Mouse (Mus musculus) small intestine, adult 2 months (tissue): ENCODE data around the gene Ube4b.

ENCODE experiments used
- CTCF ChIP-seq: fragments of 200-500 bp; IDR thresholded peaks from 2 replicates; pipeline ENCODE4 v1.5.1; 2012; ENCODE audit warnings: low read depth, mild to moderate bottlenecking, control low read depth, inconsistent platforms, low read length, moderate library complexity, mixed read lengths; ENCODE audit not compliant: insufficient replicate concordance, insufficient read length; ENCODE audit errors: extremely low read depth
- POLR2A ChIP-seq: fragments of 200-500 bp; IDR thresholded peaks from 2 replicates; pipeline ENCODE4 v1.6.1; 2012; ENCODE audit warnings: low read depth, mild to moderate bottlenecking, control low read depth, inconsistent platforms, low read length, moderate library complexity

DNA sequence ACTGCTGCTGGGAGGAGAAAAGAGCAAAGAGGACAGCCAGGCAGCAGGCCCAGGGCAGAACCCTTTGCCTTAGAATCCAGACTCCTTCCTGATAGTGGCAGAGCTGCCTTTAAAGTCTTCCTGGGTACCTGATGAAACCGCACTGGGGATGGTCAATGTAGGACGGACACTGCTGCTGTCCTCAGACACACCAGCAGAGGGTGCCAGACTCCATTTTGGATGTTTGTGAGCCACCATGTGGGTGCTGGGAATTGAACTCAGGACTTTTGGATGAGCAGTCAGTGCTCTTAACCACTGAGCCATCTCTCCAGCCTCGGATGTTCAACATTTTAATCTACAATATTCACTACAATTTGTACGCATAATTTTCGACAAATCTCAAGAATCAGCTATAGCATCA lies 96.1 kb downstream of the Ube4b start:
- TF ChIP-seq CTCF, result peak; percentile 36; the same call in 1 of the 2 replicates
- no peak for TF ChIP-seq POLR2A
